Mouse (Mus musculus): Measurements from ENCODE around the gene Usf1. TPM values are rescaled to one million over a fixed set of nuclear protein-coding genes. Genes with fewer than 3 reads are reported as not detected.

Usf1 gene
- total and polyA plus RNA-seq, 3 experiments, result 37.4 to 73.7 (median 54.9) TPM

- Histone ChIP-seq H3K4me3 (replicated peaks in 1 of 3; ENCODE audit: low read depth in 2 of 3, low read length in 2 of 3, poor library complexity in 1 of 3) (no peak overlapping the region), H3K36me3 (replicated peaks in 1 of 2; ENCODE audit: control insufficient read depth in 1 of 2, insufficient read depth in 1 of 2, low read length in 1 of 2) (no peaks in the 10 kb centered on the region), H3K9me3 (replicated peaks; ENCODE audit: low read length) (no peaks in the 10 kb centered on the region), H3K79me2 (replicated peaks; ENCODE audit: control insufficient read depth, extremely low read depth, insufficient read depth, poor library complexity, severe bottlenecking) (no peaks in the 10 kb centered on the region), H3K27me3 (replicated peaks) (no peaks in the 10 kb centered on the region), H3K27ac (ENCODE audit: insufficient read depth, low read depth) (no peak overlapping the region), H3K4me2 (ENCODE audit: insufficient read depth, low read depth, poor library complexity, severe bottlenecking) (no peak overlapping the region), H3K4me1 (ENCODE audit: control insufficient read depth in 1 of 2, insufficient read depth in 2 of 2) (peaks cover 0 to 14% of the 10 kb centered on the region in 2 experiments; a peak in 2 of 4 replicates), H3K9ac (ENCODE audit: insufficient read depth, low read depth) (no peak overlapping the region)
- dilution Hi-C loops (cut with MboI; ENCODE audit: extremely low pct_ligation_motif_present, extremely low pct_unique_long_range_greater_than_20kb, low sequenced_read_pairs), result no loop called here
- TF ChIP-seq POLR2AphosphoS2 (IDR thresholded peaks at IDR 0.05; ENCODE audit: low read depth, low read length), result no peak
- no peak for TF ChIP-seq MAZ (IDR thresholded peaks at IDR 0.05; ENCODE audit: low read depth, low read length)
- TF ChIP-seq TCF12 (IDR thresholded peaks at IDR 0.05; ENCODE audit: low read depth, low read length), result no peak
- TF ChIP-seq ETS1 (conservative IDR thresholded peaks at IDR 0.05; ENCODE audit: low read depth, low read length), result no peak
- no peak for TF ChIP-seq HCFC1 (IDR thresholded peaks at IDR 0.05; ENCODE audit: low read depth, low read length)
- TF ChIP-seq RAD21 (IDR thresholded peaks at IDR 0.05; ENCODE audit: low read depth, low read length), result no peak
- TF ChIP-seq ZMIZ1 (IDR thresholded peaks at IDR 0.05; ENCODE audit: low read depth, low read length), result no peak
- DNase-seq (ENCODE audit: extremely low read depth), result no peak
- in situ Hi-C loops (cut with MboI; ENCODE audit: low pct_ligation_motif_present, low pct_unique_long_range_greater_than_20kb, low sequenced_read_pairs), result no loop called here
Measured at GRCm38 (mm10) chr1:171463133-171463532, 52.0 kb downstream of the Usf1 start.

GRCm38 (mm10) chr1:171465749-171466412 is 54.8 kb downstream of the Usf1 start:
- Histone ChIP-seq H3K79me2 (replicated peaks; ENCODE audit: control insufficient read depth, extremely low read depth, insufficient read depth, poor library complexity, severe bottlenecking) (no peaks in the 10 kb centered on the region), H3K4me2 (ENCODE audit: insufficient read depth, low read depth, poor library complexity, severe bottlenecking) (no peak overlapping the region), H3K9me3 (replicated peaks; ENCODE audit: low read length) (no peaks in the 10 kb centered on the region), H3K27me3 (replicated peaks) (no peaks in the 10 kb centered on the region), H3K4me3 (replicated peaks in 1 of 3; ENCODE audit: low read depth in 2 of 3, low read length in 2 of 3, poor library complexity in 1 of 3) (no peak overlapping the region), H3K36me3 (replicated peaks in 1 of 2; ENCODE audit: control insufficient read depth in 1 of 2, insufficient read depth in 1 of 2, low read length in 1 of 2) (no peaks in the 10 kb centered on the region), H3K4me1 (ENCODE audit: control insufficient read depth in 1 of 2, insufficient read depth in 2 of 2) (peaks cover 6 to 31% of the 10 kb centered on the region in 2 experiments; a peak in 3 of 4 replicates), H3K27ac (ENCODE audit: insufficient read depth, low read depth) (no peak overlapping the region), H3K9ac (ENCODE audit: insufficient read depth, low read depth) (no peak overlapping the region)
- in situ Hi-C loops (cut with MboI; ENCODE audit: low pct_ligation_motif_present, low pct_unique_long_range_greater_than_20kb, low sequenced_read_pairs), result no loop called here
- dilution Hi-C loops (cut with MboI; ENCODE audit: extremely low pct_ligation_motif_present, extremely low pct_unique_long_range_greater_than_20kb, low sequenced_read_pairs), result no loop called here
- no peak for DNase-seq (ENCODE audit: extremely low read depth)
- TF ChIP-seq MXI1 (IDR thresholded peaks at IDR 0.05; ENCODE audit: low read depth, low read length), result no peak
- no peak for TF ChIP-seq ZMIZ1 (IDR thresholded peaks at IDR 0.05; ENCODE audit: low read depth, low read length)
- TF ChIP-seq MAFK (IDR thresholded peaks at IDR 0.05; ENCODE audit: insufficient replicate concordance, low read length), result no peak

- Histone ChIP-seq H3K4me2 (ENCODE audit: insufficient read depth, low read depth, poor library complexity, severe bottlenecking) (peak overlapping the region; percentile 71), H3K4me3 (replicated peaks in 1 of 3; ENCODE audit: low read depth in 2 of 3, low read length in 2 of 3, poor library complexity in 1 of 3) (no peak overlapping the region), H3K79me2 (replicated peaks; ENCODE audit: control insufficient read depth, extremely low read depth, insufficient read depth, poor library complexity, severe bottlenecking) (no peaks in the 10 kb centered on the region), H3K27me3 (replicated peaks) (no peaks in the 10 kb centered on the region), H3K4me1 (ENCODE audit: control insufficient read depth in 1 of 2, insufficient read depth in 2 of 2) (peaks cover 10 to 38% of the 10 kb centered on the region in 2 experiments; a peak in 3 of 4 replicates), H3K27ac (ENCODE audit: insufficient read depth, low read depth) (no peak overlapping the region), H3K9ac (ENCODE audit: insufficient read depth, low read depth) (peak overlapping the region; percentile 42), H3K9me3 (replicated peaks; ENCODE audit: low read length) (no peaks in the 10 kb centered on the region), H3K36me3 (replicated peaks in 1 of 2; ENCODE audit: control insufficient read depth in 1 of 2, insufficient read depth in 1 of 2, low read length in 1 of 2) (no peaks in the 10 kb centered on the region)
- DNase-seq (ENCODE audit: extremely low read depth), result no peak
- dilution Hi-C loops (cut with MboI; ENCODE audit: extremely low pct_ligation_motif_present, extremely low pct_unique_long_range_greater_than_20kb, low sequenced_read_pairs), result no loop called here
- no peak for TF ChIP-seq HCFC1 (IDR thresholded peaks at IDR 0.05; ENCODE audit: low read depth, low read length)
- TF ChIP-seq MYC (IDR thresholded peaks at IDR 0.05; ENCODE audit: low read depth, low read length), result no peak
- TF ChIP-seq ZC3H11A (IDR thresholded peaks at IDR 0.05; ENCODE audit: low read depth, low read length), result no peak
- TF ChIP-seq KAT2A (IDR thresholded peaks at IDR 0.05; ENCODE audit: insufficient replicate concordance, low read length), result no peak
- no peak for TF ChIP-seq NELFE (IDR thresholded peaks at IDR 0.05; ENCODE audit: low read depth, low read length)
- no peak for TF ChIP-seq MAZ (IDR thresholded peaks at IDR 0.05; ENCODE audit: low read depth, low read length)
- TF ChIP-seq SMC3 (IDR thresholded peaks at IDR 0.05; ENCODE audit: low read depth, low read length), result no peak
- no peak for TF ChIP-seq PAX5 (IDR thresholded peaks at IDR 0.05; ENCODE audit: low read length)
- no peak for TF ChIP-seq JUND (conservative IDR thresholded peaks at IDR 0.05; ENCODE audit: low read depth, low read length)
- TF ChIP-seq RAD21 (IDR thresholded peaks at IDR 0.05; ENCODE audit: low read depth, low read length), result no peak
- no peak for TF ChIP-seq ZMIZ1 (IDR thresholded peaks at IDR 0.05; ENCODE audit: low read depth, low read length)
- no peak for TF ChIP-seq USF2 (conservative IDR thresholded peaks at IDR 0.05; ENCODE audit: low read depth, low read length)
- no peak for TF ChIP-seq GABPA (IDR thresholded peaks at IDR 0.05; ENCODE audit: insufficient replicate concordance, low read depth, low read length)
- no peak for TF ChIP-seq ZKSCAN1 (IDR thresholded peaks at IDR 0.05; ENCODE audit: borderline replicate concordance, low read depth, low read length)
- in situ Hi-C loops (cut with MboI; ENCODE audit: low pct_ligation_motif_present, low pct_unique_long_range_greater_than_20kb, low sequenced_read_pairs), result no loop called here
Measured at GRCm38 (mm10) chr1:171466565-171466964, 55.5 kb downstream of the Usf1 start.
